Mouse (Mus musculus) thymus, adult 2 months (tissue): ENCODE data around the gene Cdyl. TPM values are rescaled to one million over a fixed set of nuclear protein-coding genes. Genes with fewer than 3 reads are reported as not detected.

ENCODE experiments used
- DNase-seq: peaks from one replicate; pipeline ENCODE4 v3.0.0; 2021
- H3K27ac ChIP-seq: fragments of 200-500 bp; 2 replicates; pipeline ENCODE4 v1.5.1; 2012; ENCODE audit warnings: low read length, control low read depth; ENCODE audit not compliant: control insufficient read depth, insufficient read depth
- H3K27me3 ChIP-seq: fragments of 200-500 bp; 2 replicates; pipeline ENCODE4 v1.6.1; 2012; ENCODE audit warnings: mild to moderate bottlenecking, low read length, moderate library complexity, mixed read lengths; ENCODE audit not compliant: control insufficient read depth, insufficient read depth
- H3K36me3 ChIP-seq: fragments of 200-500 bp; 2 replicates; pipeline ENCODE4 v1.6.1; 2012; ENCODE audit warnings: mild to moderate bottlenecking, low read length, moderate library complexity; ENCODE audit not compliant: control insufficient read depth, insufficient read depth
- H3K4me1 ChIP-seq: fragments of 200-500 bp; replicated peaks from 2 replicates; pipeline ENCODE4 v1.6.1; 2012; ENCODE audit warnings: low read length; ENCODE audit not compliant: control insufficient read depth, insufficient read depth
- H3K4me3 ChIP-seq: fragments of 200-500 bp; 2 replicates; pipeline ENCODE4 v1.5.1; 2012; ENCODE audit warnings: mild to moderate bottlenecking, low read length, control low read depth, moderate library complexity; ENCODE audit not compliant: control insufficient read depth, insufficient read depth
- CTCF ChIP-seq: fragments of 200-500 bp; IDR thresholded peaks from 2 replicates; pipeline ENCODE4 v1.5.1; 2012; ENCODE audit warnings: mild to moderate bottlenecking, control low read depth, low read length, moderate library complexity, borderline replicate concordance; ENCODE audit not compliant: control insufficient read depth, poor library complexity, insufficient read depth; ENCODE audit errors: extremely low read depth
- POLR2A ChIP-seq: fragments of 200-500 bp; IDR thresholded peaks from 2 replicates; pipeline ENCODE4 v1.6.1; 2012; ENCODE audit warnings: mild to moderate bottlenecking, low read length, control low read depth, moderate library complexity; ENCODE audit not compliant: control insufficient read depth, poor library complexity, insufficient read depth; ENCODE audit errors: extremely low read depth
- WGBS: fragments of 180-500 bp; shearing (Covaris S2); methylation state at CpG from one replicate; pipeline ENCODE4 v1.1.7; 2018; 5-methylcytosine and 5-hydroxymethylcytosine counted together
- polyA plus RNA-seq: library from polyadenylated mRNA; depleted of rRNA; stranded (reverse); fragments of >200 nt; gene quantifications from 2 replicates; pipeline ENCODE4 v1.2.3, GENCODE M21; 2012; rRNA removed

Cdyl gene
- polyA plus RNA-seq, result 6.1 and 7.8 TPM in 2 replicates

DNA sequence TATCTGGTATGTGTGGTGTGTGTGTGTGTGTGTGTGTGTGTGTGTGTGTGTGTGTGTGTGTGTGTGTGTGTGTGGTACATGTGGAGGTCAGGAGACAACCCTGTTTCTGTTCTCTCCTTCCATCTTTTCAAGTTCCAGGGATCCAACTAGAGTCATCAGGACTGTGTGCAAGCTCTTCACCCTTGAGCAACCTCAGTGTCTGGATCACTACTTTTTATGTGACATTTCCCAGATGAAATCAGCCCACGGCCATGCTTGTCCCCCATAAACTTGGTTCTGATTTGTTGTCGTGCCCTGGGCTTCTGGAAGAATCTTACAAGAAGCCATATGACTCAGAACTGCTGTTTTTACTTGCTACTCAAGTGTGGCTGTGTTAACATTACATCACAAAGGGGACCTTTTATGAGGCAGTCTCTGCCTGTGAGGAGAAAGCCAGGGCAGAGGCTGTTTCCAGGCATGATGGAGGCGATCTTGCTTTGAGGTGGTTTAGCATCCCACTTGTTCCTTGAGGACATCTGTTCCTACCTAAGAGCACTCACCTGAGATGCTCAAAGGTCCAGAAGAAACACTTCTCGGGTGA, at the start of gene Cdyl:
TSS of gene Cdyl (plus strand) at position 428 of the 580 bp plus-strand sequence.
- H3K36me3 ChIP-seq, result no peaks in the 10 kb centered on the region
- no peaks in the 10 kb centered on the region for H3K4me1 ChIP-seq
- no peak within 1 kb of the TSS for H3K27ac ChIP-seq
- H3K4me3 ChIP-seq, result no peak within 1 kb of the TSS
- H3K27me3 ChIP-seq, result no peaks in the 10 kb centered on the region
- WGBS, result 90% methylated on average over 4 of the region's 4 CpGs
- TF ChIP-seq POLR2A, result no peak
- TF ChIP-seq CTCF, result no peak
- DNase-seq, result no peak

DNA sequence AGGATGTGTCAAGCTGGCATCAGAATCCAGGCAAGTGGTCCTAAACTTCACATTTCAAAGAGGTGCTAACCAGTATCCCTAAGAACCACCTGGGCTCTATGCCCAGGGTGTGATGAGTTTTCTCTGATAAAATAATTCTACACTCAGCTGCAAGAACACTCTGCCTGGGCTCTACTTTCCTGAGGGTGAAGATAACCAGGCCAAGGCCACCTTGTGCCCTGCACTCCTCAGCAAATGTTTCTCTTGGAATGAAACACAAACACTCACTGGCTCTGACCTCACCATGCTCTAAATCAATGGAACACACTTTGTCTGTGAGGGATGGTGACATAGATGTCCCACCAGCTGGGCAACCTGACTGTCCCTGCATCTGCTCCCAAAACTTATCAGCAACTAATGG, 48.9 kb upstream of the Cdyl start:
- Histone ChIP-seq H3K27ac (no peak overlapping the region), H3K27me3 (no peaks in the 10 kb centered on the region), H3K4me1 (no peaks in the 10 kb centered on the region), H3K4me3 (no peak overlapping the region), H3K36me3 (no peaks in the 10 kb centered on the region)
- TF ChIP-seq POLR2A, result no peak
- no peak for TF ChIP-seq CTCF
- DNase-seq, result no peak

DNA sequence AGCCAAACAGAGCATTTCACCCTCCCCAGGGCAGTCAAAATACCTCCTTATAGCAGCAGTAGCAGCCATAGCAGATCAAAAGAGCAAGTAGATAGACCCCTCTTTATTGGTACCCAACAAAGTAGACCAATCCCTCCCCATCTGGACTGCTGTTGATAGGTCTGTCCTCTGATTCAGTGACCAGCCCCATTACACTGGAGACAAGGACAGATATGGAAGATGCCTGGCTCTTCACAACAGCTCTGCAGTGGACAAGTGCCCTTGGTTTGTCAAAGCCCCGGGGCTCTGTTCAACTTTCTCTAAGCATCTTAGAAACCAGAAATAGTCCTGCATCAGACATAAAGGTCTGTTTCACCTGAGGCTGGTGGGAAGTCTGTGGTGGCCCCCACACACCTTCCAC, 47.1 kb upstream of the Cdyl start:
- H3K27me3 ChIP-seq, result no peaks in the 10 kb centered on the region
- no peak for DNase-seq
- no peaks in the 10 kb centered on the region for H3K4me1 ChIP-seq
- no peak overlapping the region for H3K4me3 ChIP-seq
- no peaks in the 10 kb centered on the region for H3K36me3 ChIP-seq
- TF ChIP-seq POLR2A, result no peak
- no peak for TF ChIP-seq CTCF
- 100% methylated on average over 1 of the region's 1 CpGs for WGBS
- no peak overlapping the region for H3K27ac ChIP-seq

DNA sequence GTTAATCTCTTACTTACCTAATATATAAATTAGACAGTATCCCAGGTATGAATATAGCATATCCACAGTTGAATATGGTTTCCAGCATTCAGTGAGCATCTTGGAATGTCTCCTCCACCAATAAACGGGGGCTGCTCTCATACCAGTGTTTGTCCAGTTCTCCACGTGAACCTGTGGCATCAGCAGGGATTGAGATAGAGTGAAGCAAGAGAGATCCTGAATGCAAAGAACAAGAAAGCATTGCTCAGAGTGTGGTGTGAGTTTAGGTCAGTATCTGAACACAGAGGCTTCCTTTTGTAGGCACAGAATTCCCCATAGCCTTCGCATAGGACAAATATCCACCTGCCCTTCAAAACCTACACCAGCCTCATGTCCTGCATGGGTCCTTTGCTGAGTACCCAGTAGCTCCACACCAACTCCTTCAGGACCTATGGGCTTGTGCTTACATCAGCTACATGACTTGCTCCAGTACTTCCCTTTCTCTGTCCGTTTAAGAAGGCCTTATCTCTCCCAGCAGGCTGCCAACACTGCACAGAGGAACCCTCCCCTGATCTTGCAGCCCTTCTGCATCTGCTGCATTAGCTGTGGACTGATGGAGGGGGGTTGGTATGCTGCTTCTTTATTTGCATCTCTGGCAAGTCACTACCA, 44.7 kb upstream of the Cdyl start:
- WGBS, result 53% methylated on average over 4 of the region's 4 CpGs
- no peak for DNase-seq
- TF ChIP-seq POLR2A, result no peak
- Histone ChIP-seq H3K27me3 (no peaks in the 10 kb centered on the region), H3K4me1 (no peaks in the 10 kb centered on the region), H3K36me3 (no peaks in the 10 kb centered on the region), H3K4me3 (no peak overlapping the region), H3K27ac (no peak overlapping the region)

DNA sequence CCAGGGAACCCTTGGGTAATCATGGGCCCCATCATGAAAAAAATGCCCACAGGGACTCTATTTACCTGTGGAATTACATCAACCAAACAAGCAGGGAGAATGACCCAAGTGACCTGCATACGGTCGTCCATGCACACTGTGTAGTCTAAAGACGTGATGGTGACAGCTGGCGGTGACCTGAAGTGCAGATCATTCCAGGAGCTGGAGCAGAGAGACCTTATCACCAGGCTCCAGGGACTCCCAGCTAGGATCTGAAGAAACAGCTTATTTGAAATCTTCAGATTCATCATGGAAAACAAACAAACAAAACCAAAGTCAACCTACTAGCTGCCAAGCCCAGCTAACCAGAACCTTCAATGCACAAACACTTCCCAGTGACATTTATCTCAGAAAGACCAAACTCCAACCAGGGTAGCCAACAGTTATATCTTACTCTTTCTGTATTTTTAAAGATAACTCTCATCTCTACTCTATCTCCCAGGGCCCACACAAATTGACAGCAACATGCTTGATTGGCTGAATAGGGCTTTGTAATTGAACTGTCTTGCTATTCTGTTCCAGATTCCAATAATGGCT, 43.0 kb upstream of the Cdyl start:
- 96% methylated on average over 4 of the region's 4 CpGs for WGBS
- TF ChIP-seq CTCF (no peak), POLR2A (no peak)
- DNase-seq, result no peak
- no peak overlapping the region for H3K27ac ChIP-seq
- H3K27me3 ChIP-seq, result no peaks in the 10 kb centered on the region
- H3K4me1 ChIP-seq, result no peaks in the 10 kb centered on the region
- no peaks in the 10 kb centered on the region for H3K36me3 ChIP-seq
- H3K4me3 ChIP-seq, result no peak overlapping the region

DNA sequence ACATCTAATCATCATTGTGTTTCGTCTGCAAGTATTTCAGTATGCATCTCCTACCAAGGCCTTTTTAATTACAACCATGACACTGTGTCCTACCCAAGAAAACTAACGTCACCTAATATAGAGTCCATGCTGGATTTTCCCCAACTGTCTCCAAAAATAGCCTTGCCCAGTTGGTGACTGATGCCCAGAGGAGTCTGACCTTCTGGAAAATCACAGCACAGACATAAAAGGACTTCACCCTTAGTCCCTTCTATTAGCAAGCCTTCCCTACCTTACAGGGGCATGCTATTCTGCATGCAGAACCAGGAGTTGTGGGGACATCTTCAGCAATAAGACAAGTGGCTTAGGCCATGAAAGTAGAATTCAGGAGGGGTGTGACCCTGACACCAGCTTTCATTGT, 40.3 kb upstream of the Cdyl start:
- H3K27me3 ChIP-seq, result no peaks in the 10 kb centered on the region
- H3K36me3 ChIP-seq, result no peaks in the 10 kb centered on the region
- no peak for TF ChIP-seq POLR2A
- TF ChIP-seq CTCF, result no peak
- DNase-seq, result no peak
- H3K27ac ChIP-seq, result no peak overlapping the region
- H3K4me1 ChIP-seq, result no peaks in the 10 kb centered on the region
- H3K4me3 ChIP-seq, result no peak overlapping the region
- WGBS, result 98% methylated on average over 2 of the region's 2 CpGs

DNA sequence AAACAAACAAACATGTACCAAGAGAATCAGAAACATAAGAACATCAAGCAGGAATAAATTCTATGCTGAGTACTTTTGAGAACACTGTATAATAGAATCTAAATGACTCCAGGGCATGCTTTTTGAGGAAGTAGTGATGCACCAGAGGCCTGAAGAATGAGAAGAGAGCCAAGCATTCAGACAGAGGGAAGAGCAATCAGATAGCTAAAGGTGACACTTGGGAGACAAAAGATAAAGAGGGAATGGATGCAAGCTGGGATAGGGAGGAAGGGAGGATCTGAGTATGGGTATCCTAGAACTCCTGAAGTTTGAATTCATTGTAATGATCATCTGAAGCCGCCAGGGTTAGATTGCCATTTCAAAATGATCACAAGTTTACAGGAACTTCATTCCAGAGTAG, 38.9 kb upstream of the Cdyl start:
- Histone ChIP-seq H3K27ac (no peak overlapping the region), H3K4me1 (no peaks in the 10 kb centered on the region), H3K4me3 (no peak overlapping the region), H3K36me3 (no peaks in the 10 kb centered on the region), H3K27me3 (no peaks in the 10 kb centered on the region)
- WGBS, result 90% methylated on average over 1 of the region's 1 CpGs
- no peak for TF ChIP-seq POLR2A
- no peak for TF ChIP-seq CTCF
- DNase-seq, result no peak
